Mouse (Mus musculus): ENCODE measurements around the gene Cdk17.

GRCm38 (mm10) chr10:93269744-93270143 is 109.1 kb downstream of the Cdk17 start:
- TF ChIP-seq CTCF (IDR thresholded peaks at IDR 0.05; ENCODE audit: insufficient read depth, low read length) (no peak), POLR2A (IDR thresholded peaks at IDR 0.05; ENCODE audit: borderline replicate concordance, extremely low read depth, low read depth, low read length) (no peak)

Measured in lung, adult 2 months (tissue).